Mouse (Mus musculus): ENCODE results near the gene Ggta1. TPM values are rescaled to one million over a fixed set of nuclear protein-coding genes. Genes with fewer than 3 reads are reported as not detected.

Gene Ggta1
- polyA plus RNA-seq, 1 experiment: 4.9 TPM

DNA sequence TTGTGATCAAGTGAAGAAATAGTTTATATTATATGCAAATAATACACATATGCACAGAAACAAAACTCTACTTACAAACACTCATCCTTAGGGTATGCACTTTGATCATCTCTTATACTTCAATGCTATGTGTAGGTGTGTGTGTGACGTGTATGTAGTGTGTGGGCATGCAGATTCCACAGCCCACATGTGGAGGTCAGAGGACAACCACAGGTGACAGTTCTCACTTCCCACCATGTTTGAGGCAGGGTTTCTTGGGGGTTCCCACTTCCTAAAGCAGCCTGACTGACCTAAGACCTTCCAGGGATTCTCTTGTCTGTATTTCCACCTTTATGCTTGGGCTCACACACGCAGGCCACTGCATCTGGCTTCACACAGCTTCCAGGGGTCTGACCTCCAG is 50.8 kb downstream of the Ggta1 start:
- Histone ChIP-seq H3K36me3 (ENCODE audit: control insufficient read depth, insufficient read depth) (no peaks in the 10 kb centered on the region), H3K27me3 (ENCODE audit: control insufficient read depth, insufficient read depth, insufficient read length) (no peaks in the 10 kb centered on the region), H3K79me2 (ENCODE audit: control insufficient read depth, insufficient read depth) (no peaks in the 10 kb centered on the region), H3ac (ENCODE audit: control insufficient read depth, insufficient read length) (no peak overlapping the region), H3K4me3 (no peak overlapping the region), H3K4me2 (ENCODE audit: low read depth) (no peak overlapping the region)
- TF ChIP-seq SRF (IDR thresholded peaks at IDR 0.05; ENCODE audit: control insufficient read depth, insufficient read length, low read depth) (no peak), CEBPB (IDR thresholded peaks at IDR 0.05; ENCODE audit: insufficient read depth, poor library complexity, severe bottlenecking) (no peak), TCF12 (IDR thresholded peaks at IDR 0.05; ENCODE audit: insufficient read depth, poor library complexity, severe bottlenecking) (no peak), MAX (IDR thresholded peaks at IDR 0.05; ENCODE audit: low read depth) (no peak), USF1 (IDR thresholded peaks at IDR 0.05; ENCODE audit: low read depth) (no peak), MYOD1 (IDR thresholded peaks at IDR 0.05; ENCODE audit: control insufficient read depth in 1 of 3, insufficient read length in 2 of 3, low read depth in 2 of 3) (no peak)

DNA sequence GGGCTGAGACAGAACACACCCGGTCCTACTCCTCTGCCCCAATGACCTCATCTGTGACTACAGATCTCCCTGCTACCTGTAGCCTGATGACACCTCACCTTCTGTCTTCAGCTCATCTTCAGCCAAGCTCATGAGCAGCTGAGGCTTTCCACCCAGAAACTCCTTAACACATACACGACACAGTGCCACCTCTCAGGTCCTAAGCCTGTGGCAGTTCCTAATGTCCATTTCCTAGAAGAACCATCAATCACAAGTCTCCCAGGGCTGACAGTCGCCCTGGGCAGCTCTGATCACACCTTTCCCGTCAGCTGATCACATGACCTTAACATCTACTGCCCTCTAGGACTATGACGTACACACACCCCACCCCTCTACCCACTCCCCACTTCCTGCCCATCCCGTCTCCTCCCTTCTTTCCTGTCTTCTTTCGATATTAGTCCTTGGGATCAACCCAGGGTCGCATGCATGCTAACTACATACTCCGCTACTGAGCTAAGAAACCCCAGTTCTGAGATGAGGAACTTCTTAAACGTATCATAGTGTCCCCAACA is 51.3 kb downstream of the Ggta1 start:
- no peak for TF ChIP-seq REST (IDR thresholded peaks at IDR 0.05; ENCODE audit: insufficient read depth, insufficient read length)
- TF ChIP-seq POLR2AphosphoS2 (IDR thresholded peaks at IDR 0.05; ENCODE audit: insufficient read length, low read depth): no peak
- no peak for TF ChIP-seq POLR2A (IDR thresholded peaks at IDR 0.05; ENCODE audit: insufficient read length, low read depth)
- TF ChIP-seq TCF12 (IDR thresholded peaks at IDR 0.05; ENCODE audit: insufficient read depth, poor library complexity, severe bottlenecking): no peak
- no peak for TF ChIP-seq MYOG (IDR thresholded peaks at IDR 0.05; ENCODE audit: control insufficient read depth in 1 of 3, insufficient read depth in 1 of 3, insufficient read length in 2 of 3, low read depth in 2 of 3)
- no peak for TF ChIP-seq CEBPB (IDR thresholded peaks at IDR 0.05; ENCODE audit: insufficient read depth, poor library complexity, severe bottlenecking)
- TF ChIP-seq E2F4 (IDR thresholded peaks at IDR 0.05; ENCODE audit: insufficient read depth): no peak
- Histone ChIP-seq H3K27me3 (ENCODE audit: control insufficient read depth, insufficient read depth, insufficient read length) (no peaks in the 10 kb centered on the region), H3ac (ENCODE audit: control insufficient read depth, insufficient read length) (no peak overlapping the region), H3K36me3 (ENCODE audit: control insufficient read depth, insufficient read depth) (no peaks in the 10 kb centered on the region), H3K4me2 (ENCODE audit: low read depth) (no peak overlapping the region), H3K4me3 (no peak overlapping the region), H3K79me2 (ENCODE audit: control insufficient read depth, insufficient read depth) (no peaks in the 10 kb centered on the region)

DNA sequence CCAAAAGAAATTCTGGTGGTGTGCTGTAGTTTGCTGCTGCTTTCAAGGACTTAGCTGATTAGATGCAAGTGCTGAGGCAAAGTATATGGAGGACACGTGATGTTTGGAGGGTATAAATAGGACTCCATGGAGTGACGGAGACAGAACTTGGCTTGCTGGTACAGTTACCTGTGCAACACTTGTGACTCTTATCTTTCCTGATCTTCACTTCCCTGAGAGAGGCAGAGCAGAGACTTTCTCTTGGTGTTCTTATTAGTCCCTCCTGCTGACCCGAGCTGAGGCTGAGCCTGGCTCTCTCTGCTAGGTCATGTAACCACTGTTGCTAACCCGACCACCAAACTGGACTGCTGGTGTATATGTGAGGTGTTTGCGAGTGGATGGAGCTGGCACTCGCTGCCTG is 53.6 kb downstream of the Ggta1 start:
- Histone ChIP-seq H3K4me2 (ENCODE audit: low read depth) (no peak overlapping the region), H3K27me3 (ENCODE audit: control insufficient read depth, insufficient read depth, insufficient read length) (no peaks in the 10 kb centered on the region), H3K36me3 (ENCODE audit: control insufficient read depth, insufficient read depth) (no peaks in the 10 kb centered on the region), H3K79me2 (ENCODE audit: control insufficient read depth, insufficient read depth) (no peaks in the 10 kb centered on the region), H3ac (ENCODE audit: control insufficient read depth, insufficient read length) (no peak overlapping the region), H3K4me3 (no peak overlapping the region)
- TF ChIP-seq MYOD1 (IDR thresholded peaks at IDR 0.05; ENCODE audit: control insufficient read depth in 1 of 3, insufficient read length in 2 of 3, low read depth in 2 of 3) (no peak), POLR2AphosphoS2 (IDR thresholded peaks at IDR 0.05; ENCODE audit: insufficient read length, low read depth) (no peak), REST (IDR thresholded peaks at IDR 0.05; ENCODE audit: insufficient read depth, insufficient read length) (no peak), SRF (IDR thresholded peaks at IDR 0.05; ENCODE audit: control insufficient read depth, insufficient read length, low read depth) (no peak), MYOG (IDR thresholded peaks at IDR 0.05; ENCODE audit: control insufficient read depth in 1 of 3, insufficient read depth in 1 of 3, insufficient read length in 2 of 3, low read depth in 2 of 3) (no peak), CEBPB (IDR thresholded peaks at IDR 0.05; ENCODE audit: insufficient read depth, poor library complexity, severe bottlenecking) (no peak), E2F4 (IDR thresholded peaks at IDR 0.05; ENCODE audit: insufficient read depth) (no peak), TCF12 (IDR thresholded peaks at IDR 0.05; ENCODE audit: insufficient read depth, poor library complexity, severe bottlenecking) (no peak), POLR2A (IDR thresholded peaks at IDR 0.05; ENCODE audit: insufficient read length, low read depth) (no peak), USF1 (IDR thresholded peaks at IDR 0.05; ENCODE audit: low read depth) (no peak), TCF3 (IDR thresholded peaks at IDR 0.05; ENCODE audit: insufficient read length, low read depth) (no peak), MAX (IDR thresholded peaks at IDR 0.05; ENCODE audit: low read depth) (no peak)

DNA sequence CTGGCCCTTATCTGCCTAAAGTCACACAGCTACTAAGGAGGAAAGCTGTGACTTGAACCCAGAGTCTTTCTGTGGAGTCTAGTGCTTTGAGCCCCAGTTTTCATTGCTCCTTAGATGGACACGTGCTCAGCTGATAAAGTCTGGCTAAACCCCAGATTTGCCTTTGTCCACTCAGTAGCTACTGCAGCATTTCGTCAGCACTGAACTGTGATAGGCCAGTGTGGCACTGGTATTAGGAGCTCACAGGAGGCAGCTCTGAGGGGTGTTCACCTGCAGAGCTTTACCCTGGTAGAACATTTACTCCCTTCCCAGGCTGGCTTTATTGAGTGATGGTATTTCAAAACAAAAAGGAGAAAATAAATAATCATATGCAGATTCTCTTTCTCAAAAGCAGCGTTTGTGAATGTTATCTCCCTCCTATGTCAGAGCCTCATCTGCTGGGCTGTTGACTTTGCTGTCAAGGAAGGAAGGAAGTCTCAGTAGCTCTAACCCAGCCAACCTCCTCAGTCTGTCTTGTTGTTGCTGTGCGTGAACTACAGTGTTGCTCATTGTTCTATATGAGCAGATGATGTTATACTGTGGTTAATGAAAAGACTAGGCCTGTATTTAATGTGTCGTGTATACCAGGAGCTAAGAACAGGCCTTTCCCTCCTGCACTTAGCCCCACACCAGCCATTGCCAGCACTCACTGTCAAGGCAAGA is 54.5 kb downstream of the Ggta1 start:
- H3ac ChIP-seq (ENCODE audit: control insufficient read depth, insufficient read length): no peak overlapping the region
- H3K4me3 ChIP-seq: no peak overlapping the region
- no peaks in the 10 kb centered on the region for H3K27me3 ChIP-seq (ENCODE audit: control insufficient read depth, insufficient read depth, insufficient read length)
- no peaks in the 10 kb centered on the region for H3K79me2 ChIP-seq (ENCODE audit: control insufficient read depth, insufficient read depth)
- no peak for TF ChIP-seq USF1 (IDR thresholded peaks at IDR 0.05; ENCODE audit: low read depth)
- no peak for TF ChIP-seq CEBPB (IDR thresholded peaks at IDR 0.05; ENCODE audit: insufficient read depth, poor library complexity, severe bottlenecking)
- TF ChIP-seq TCF3 (IDR thresholded peaks at IDR 0.05; ENCODE audit: insufficient read length, low read depth): no peak
- no peak for TF ChIP-seq POLR2AphosphoS2 (IDR thresholded peaks at IDR 0.05; ENCODE audit: insufficient read length, low read depth)
- H3K36me3 ChIP-seq (ENCODE audit: control insufficient read depth, insufficient read depth): no peaks in the 10 kb centered on the region
- no peak overlapping the region for H3K4me2 ChIP-seq (ENCODE audit: low read depth)

DNA sequence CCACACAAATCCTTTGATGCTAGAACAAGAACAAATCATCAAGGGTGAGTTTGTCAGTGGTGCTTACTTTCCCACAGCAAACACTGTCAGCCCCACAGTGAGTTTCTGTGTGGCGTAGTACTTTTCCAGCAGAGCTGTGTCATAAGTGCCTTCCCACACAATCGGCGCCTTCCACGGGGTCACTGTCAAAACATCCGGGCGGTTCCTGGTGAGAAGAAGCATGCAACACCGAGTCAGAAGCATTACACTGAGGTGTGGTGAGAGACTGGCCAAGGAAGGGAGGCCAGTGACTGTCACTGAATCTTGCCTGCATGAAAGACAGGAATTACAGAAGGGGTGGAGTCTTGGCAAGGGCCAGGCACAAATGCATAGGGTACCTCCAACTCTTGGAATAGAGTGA is 55.2 kb downstream of the Ggta1 start:
- no peaks in the 10 kb centered on the region for H3K36me3 ChIP-seq (ENCODE audit: control insufficient read depth, insufficient read depth)
- H3K79me2 ChIP-seq (ENCODE audit: control insufficient read depth, insufficient read depth): no peaks in the 10 kb centered on the region
- no peak overlapping the region for H3K4me2 ChIP-seq (ENCODE audit: low read depth)
- no peak overlapping the region for H3K4me3 ChIP-seq
- H3ac ChIP-seq (ENCODE audit: control insufficient read depth, insufficient read length): no peak overlapping the region
- TF ChIP-seq E2F4 (IDR thresholded peaks at IDR 0.05; ENCODE audit: insufficient read depth): no peak
- no peak for TF ChIP-seq MYOG (IDR thresholded peaks at IDR 0.05; ENCODE audit: control insufficient read depth in 1 of 3, insufficient read depth in 1 of 3, insufficient read length in 2 of 3, low read depth in 2 of 3)
- TF ChIP-seq REST (IDR thresholded peaks at IDR 0.05; ENCODE audit: insufficient read depth, insufficient read length): no peak
- no peak for TF ChIP-seq MYOD1 (IDR thresholded peaks at IDR 0.05; ENCODE audit: control insufficient read depth in 1 of 3, insufficient read length in 2 of 3, low read depth in 2 of 3)
- no peak for TF ChIP-seq CEBPB (IDR thresholded peaks at IDR 0.05; ENCODE audit: insufficient read depth, poor library complexity, severe bottlenecking)
- no peak for TF ChIP-seq TCF12 (IDR thresholded peaks at IDR 0.05; ENCODE audit: insufficient read depth, poor library complexity, severe bottlenecking)
- TF ChIP-seq POLR2AphosphoS2 (IDR thresholded peaks at IDR 0.05; ENCODE audit: insufficient read length, low read depth): no peak
- no peak for TF ChIP-seq TCF3 (IDR thresholded peaks at IDR 0.05; ENCODE audit: insufficient read length, low read depth)
- TF ChIP-seq USF1 (IDR thresholded peaks at IDR 0.05; ENCODE audit: low read depth): no peak
- TF ChIP-seq SRF (IDR thresholded peaks at IDR 0.05; ENCODE audit: control insufficient read depth, insufficient read length, low read depth): no peak
- no peak for TF ChIP-seq MAX (IDR thresholded peaks at IDR 0.05; ENCODE audit: low read depth)
- no peak for TF ChIP-seq POLR2A (IDR thresholded peaks at IDR 0.05; ENCODE audit: insufficient read length, low read depth)
- H3K27me3 ChIP-seq (ENCODE audit: control insufficient read depth, insufficient read depth, insufficient read length): no peaks in the 10 kb centered on the region

All from myocyte (in vitro differentiated cells).